ENCODE assay signal across 8 mouse cellular contexts in genomic region chr4:129781881-129782675, GRCm38 (mm10). TPM values are rescaled to one million over a fixed set of nuclear protein-coding genes. Genes with fewer than 3 reads are reported as not detected.
DNase-seq lines count a peak whose midpoint lies in the region; ATAC-seq and TF ChIP-seq lines count a peak whose summit lies in the region.

No protein-coding gene starts in this region.

- H3K27ac ChIP-seq in left cerebral cortex, adult 2 months = 0 out of 2 replicates have a peak overlapping the region, but pooled peaks have one; percentile 13
- peak overlapping the region; percentile 4; the same call in 1 of the 2 replicates for H3K27ac ChIP-seq in forebrain, postnatal 0 days (ENCODE audit: low read depth, low read length)
- H3K27ac ChIP-seq in hindbrain, embryonic 15.5 days (replicated peaks) = peak overlapping the region; percentile 17; the same call in 1 of the 2 replicates
- 0 out of 2 replicates have a peak overlapping the region, but pooled peaks have one; percentile 41 for H3K27ac ChIP-seq in liver, embryonic 15.5 days (replicated peaks)

- no peaks in the 10 kb centered on the region for H3K27me3 ChIP-seq in forebrain, postnatal 0 days (ENCODE audit: insufficient read depth, low read length)
- H3K27me3 ChIP-seq in hindbrain, embryonic 15.5 days = no peaks in the 10 kb centered on the region
- no peaks in the 10 kb centered on the region for H3K27me3 ChIP-seq in liver, embryonic 15.5 days

- TF ChIP-seq CTCF in left cerebral cortex, adult 2 months (IDR thresholded peaks at IDR 0.05) = no peak
- TF ChIP-seq CTCF in forebrain, postnatal 0 days (IDR thresholded peaks at IDR 0.05; ENCODE audit: low read depth) = no peak

- H3K4me1 ChIP-seq in forebrain, postnatal 0 days (ENCODE audit: insufficient read depth) = peaks cover 9% of the 10 kb centered on the region
- H3K4me1 ChIP-seq in hindbrain, embryonic 15.5 days (replicated peaks) = peaks cover 12% of the 10 kb centered on the region
- H3K4me1 ChIP-seq in liver, embryonic 15.5 days (replicated peaks) = peaks cover 4% of the 10 kb centered on the region

- H3K4me2 ChIP-seq in forebrain, postnatal 0 days (ENCODE audit: low read depth) = no peak overlapping the region
- no peak overlapping the region for H3K4me2 ChIP-seq in hindbrain, embryonic 15.5 days
- no peak overlapping the region for H3K4me2 ChIP-seq in liver, embryonic 15.5 days

- H3K36me3 ChIP-seq in forebrain, postnatal 0 days (ENCODE audit: insufficient read depth) = no peaks in the 10 kb centered on the region
- H3K36me3 ChIP-seq in hindbrain, embryonic 15.5 days = no peaks in the 10 kb centered on the region
- no peaks in the 10 kb centered on the region for H3K36me3 ChIP-seq in liver, embryonic 15.5 days (replicated peaks)

- DNase-seq in left cerebral cortex, adult 2 months (ENCODE audit: extremely low spot score in 1 of 2, low spot score in 2 of 2) = no peak
- no peak for DNase-seq in left cerebral cortex, adult 18-20 months (ENCODE audit: low spot score in 2 of 2)
- peak; percentile 46 for DNase-seq in adrenal gland, postnatal 25 days
- DNase-seq in forebrain, postnatal 0 days = no peak
- peak; percentile 52 for DNase-seq in retina, postnatal 1 day
- DNase-seq in natural killer cell, adult 2 months (ENCODE audit: low spot score in 2 of 2) = no peak

- H3K9me3 ChIP-seq in forebrain, postnatal 0 days (ENCODE audit: low read length) = no peaks in the 10 kb centered on the region
- H3K9me3 ChIP-seq in hindbrain, embryonic 15.5 days = no peaks in the 10 kb centered on the region
- no peaks in the 10 kb centered on the region for H3K9me3 ChIP-seq in liver, embryonic 15.5 days (replicated peaks)

- H3K4me3 ChIP-seq in left cerebral cortex, adult 2 months = no peak overlapping the region
- H3K4me3 ChIP-seq in forebrain, postnatal 0 days (ENCODE audit: low read depth, low read length) = no peak overlapping the region
- no peak overlapping the region for H3K4me3 ChIP-seq in hindbrain, embryonic 15.5 days
- no peak overlapping the region for H3K4me3 ChIP-seq in liver, embryonic 15.5 days (replicated peaks)

- WGBS in forebrain, postnatal 0 days = 13% methylated on average over 4 of the region's 4 CpGs
- WGBS in hindbrain, embryonic 15.5 days = 11% methylated on average over 4 of the region's 4 CpGs
- WGBS in liver, embryonic 15.5 days (ENCODE audit: insufficient replicate concordance) = 29% methylated on average over 4 of the region's 4 CpGs

- ATAC-seq in forebrain, postnatal 0 days = no peak
- peak; percentile 82; the same call in 1 of the 2 replicates for ATAC-seq in hindbrain, embryonic 15.5 days (ENCODE audit: low FRiP score, low read depth)
- peak; percentile 31; the same call in 1 of the 2 replicates for ATAC-seq in liver, embryonic 15.5 days (ENCODE audit: insufficient read depth)

- intact Hi-C loops in left cerebral cortex, adult 2 months (cut with DNase I) = loop anchor here (10.0 kb wide), 2 partner anchors 303 to 403 kb away; no protein-coding TSS in a partner anchor

- no peak overlapping the region for H3K9ac ChIP-seq in forebrain, postnatal 0 days
- H3K9ac ChIP-seq in hindbrain, embryonic 15.5 days = no peak overlapping the region
- H3K9ac ChIP-seq in liver, embryonic 15.5 days = no peak overlapping the region

RNA-seq across cellular contexts. Expression of gene Ptp4a2, which starts 28.9 kb away (rescaled TPM):
- 100 to 1,000 TPM; 126 to 131 TPM for total RNA-seq in left cerebral cortex, adult 2 months (2021)
- total RNA-seq in left cerebral cortex, adult 18-20 months (2021) = 100 to 1,000 TPM; 137 to 141 TPM
- total RNA-seq in adrenal gland, postnatal 25 days (2021) = 401 TPM in 2 replicates
- total RNA-seq in forebrain, postnatal 0 days (2014; rRNA removed) = 123 and 131 TPM in 2 replicates
- polyA plus RNA-seq in forebrain, postnatal 0 days (2015; fragmentation: Nextera tagmentation; extraction: Ambion mirVana) = 252 and 270 TPM in 2 replicates
- 228 and 238 TPM in 2 replicates for polyA plus RNA-seq in hindbrain, embryonic 15.5 days (2015; fragmentation: Nextera tagmentation; extraction: Ambion mirVana)
- polyA plus RNA-seq in liver, embryonic 15.5 days (2015; fragmentation: Nextera tagmentation; extraction: Ambion mirVana) = 140 and 174 TPM in 2 replicates

RNA-seq across cellular contexts. Expression of gene Khdrbs1, which starts 40.0 kb away (rescaled TPM):
- total RNA-seq in left cerebral cortex, adult 2 months (2021) = 10 to 100 TPM; 89.7 to 92.6 TPM
- total RNA-seq in left cerebral cortex, adult 18-20 months (2021) = 10 to 100 TPM; 92.3 to 98.4 TPM
- 81.6 and 89.4 TPM in 2 replicates for total RNA-seq in adrenal gland, postnatal 25 days (2021)
- 108 and 128 TPM in 2 replicates for total RNA-seq in forebrain, postnatal 0 days (2014; rRNA removed)
- polyA plus RNA-seq in forebrain, postnatal 0 days (2015; fragmentation: Nextera tagmentation; extraction: Ambion mirVana) = 90.5 and 105 TPM in 2 replicates
- 121 and 122 TPM in 2 replicates for polyA plus RNA-seq in hindbrain, embryonic 15.5 days (2015; fragmentation: Nextera tagmentation; extraction: Ambion mirVana)
- 25.7 and 26.1 TPM in 2 replicates for polyA plus RNA-seq in liver, embryonic 15.5 days (2015; fragmentation: Nextera tagmentation; extraction: Ambion mirVana)

Comparison
In these comparisons a context has a peak if more than half of its experiments do, and no peak if none do; other contexts are left out.
1. DNase-seq: peak in adrenal gland, postnatal 25 days (single experiment) and retina, postnatal 1 day (single experiment); none in left cerebral cortex, adult 2 months (0 of 2), left cerebral cortex, adult 18-20 months (0 of 2), forebrain, postnatal 0 days (single experiment) and natural killer cell, adult 2 months (0 of 2).
2. Peak in every context shown above with its lines, with median percentiles within 50 percentile points of each other: H3K27ac ChIP-seq.